Mouse (Mus musculus) embryonic facial prominence, embryonic 14.5 days (tissue): ENCODE measurements at regions not wholly inside any gene's neighbourhood (a gene's known extent, or its start where the extent isn't known, plus 50 kb on each side); places are given as distances from the start of the nearest gene placed in this dataset.
"Not testable (repeated sequence)": the region's sequence is repeated elsewhere in the genome, so short reads cannot be mapped to it uniquely, and the experiment has no call there.

Experiments used
- ATAC-seq: fragments of 200-750 bp; cut with Nextera tagmentation; 2 replicates; pipeline ENCODE4 v1.8.0; 2017; ENCODE audit warnings: low read depth, moderate number of reproducible peaks, moderate TSS enrichment
- DNase-seq: peaks from one replicate; pipeline ENCODE4 v3.0.0-alpha.2; 2015; ENCODE audit warnings: low spot score
- H3K27ac ChIP-seq: fragments of 300-500 bp; sonication (generic); replicated peaks from 2 replicates; pipeline ENCODE4 v1.5.1; 2014; ENCODE audit warnings: low read depth, mild to moderate bottlenecking, low read length, moderate library complexity
- H3K27me3 ChIP-seq: fragments of 300-500 bp; sonication (generic); replicated peaks from 2 replicates; pipeline ENCODE4 v1.6.1; 2014; ENCODE audit warnings: low read length; ENCODE audit not compliant: control insufficient read depth, insufficient read depth
- H3K36me3 ChIP-seq: fragments of 300-500 bp; sonication (generic); 2 replicates; pipeline ENCODE4 v1.6.1; 2014; ENCODE audit warnings: low read length, mixed read lengths; ENCODE audit not compliant: control insufficient read depth, insufficient read depth
- H3K4me1 ChIP-seq: fragments of 300-500 bp; sonication (generic); 2 replicates; pipeline ENCODE4 v1.6.1; 2014; ENCODE audit warnings: antibody characterized with exemption, low read length; ENCODE audit not compliant: control insufficient read depth, insufficient read depth
- H3K4me2 ChIP-seq: fragments of 300-500 bp; sonication (generic); 2 replicates; pipeline ENCODE4 v1.6.1; 2014; ENCODE audit warnings: low read depth, mild to moderate bottlenecking, low read length, moderate library complexity, mixed read lengths
- H3K4me3 ChIP-seq: fragments of 300-500 bp; sonication (generic); 2 replicates; pipeline ENCODE4 v1.5.1; 2014; ENCODE audit warnings: low read depth, mild to moderate bottlenecking, low read length
- H3K9ac ChIP-seq: fragments of 300-500 bp; sonication (generic); 2 replicates; pipeline ENCODE4 v1.6.1; 2014; ENCODE audit warnings: low read depth, mild to moderate bottlenecking, low read length, moderate library complexity, mixed read lengths
- H3K9me3 ChIP-seq: fragments of 300-500 bp; sonication (generic); 2 replicates; pipeline ENCODE4 v1.6.1; 2016; ENCODE audit warnings: low read length; ENCODE audit not compliant: control insufficient read depth
- WGBS: fragments of 180-500 bp; shearing (Covaris S2); extraction: QIAGEN DNeasy Blood & Tissue Kit; methylation state at CpG from one replicate; pipeline ENCODE4 v1.1.7; 2014; 5-methylcytosine and 5-hydroxymethylcytosine counted together

DNA sequence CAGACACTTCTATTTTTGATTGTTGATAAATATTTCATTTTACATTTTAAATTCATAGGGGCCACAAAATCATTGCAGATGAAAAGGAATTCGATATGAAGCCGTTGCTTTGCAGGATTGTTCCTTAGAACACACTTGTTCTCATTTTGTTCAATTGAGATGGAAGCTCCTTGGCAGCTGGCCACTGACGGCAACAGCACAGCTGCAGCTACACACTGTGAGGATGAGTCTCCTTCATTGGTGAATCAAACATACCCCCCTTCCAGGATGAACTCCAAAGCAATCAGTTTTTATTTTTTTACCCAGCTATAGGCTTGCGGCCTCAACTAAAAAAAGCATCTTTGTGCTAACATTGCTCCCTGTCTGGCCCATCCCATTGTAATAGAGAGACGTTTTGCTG lies 475.1 kb downstream of the Tbl1xr1 start:
- Histone ChIP-seq H3K27me3 (no peaks in the 10 kb centered on the region), H3K4me1 (no peaks in the 10 kb centered on the region), H3K27ac (no peak overlapping the region), H3K9me3 (no peaks in the 10 kb centered on the region), H3K36me3 (no peaks in the 10 kb centered on the region), H3K4me3 (no peak overlapping the region), H3K4me2 (no peak overlapping the region), H3K9ac (no peak overlapping the region)
- 74% methylated on average over 5 of the region's 5 CpGs for WGBS
- DNase-seq (peak; percentile 21), ATAC-seq (no peak)

DNA sequence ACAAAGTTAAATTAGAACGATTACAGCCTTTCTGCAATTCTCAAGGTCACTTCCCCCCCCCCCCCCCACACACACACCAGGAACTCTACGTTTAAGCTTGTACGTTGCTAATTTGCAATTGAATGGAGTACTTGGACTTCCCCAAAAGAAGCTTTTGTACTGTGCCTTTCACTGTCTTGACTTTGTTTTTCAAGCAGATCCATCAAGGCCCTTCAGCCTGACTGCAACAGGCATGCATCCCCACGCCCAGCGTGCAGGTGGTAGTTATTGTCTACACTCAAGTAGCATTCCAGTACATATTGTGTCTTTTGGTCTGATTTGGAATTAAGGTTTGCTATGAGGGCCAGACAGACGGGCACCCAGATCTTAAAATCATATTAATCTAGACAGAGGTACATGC lies 483.1 kb downstream of the Tbl1xr1 start:
- H3K4me2 ChIP-seq, result no peak overlapping the region
- no peaks in the 10 kb centered on the region for H3K4me1 ChIP-seq
- no peaks in the 10 kb centered on the region for H3K27me3 ChIP-seq
- H3K4me3 ChIP-seq, result no peak overlapping the region
- no peak overlapping the region for H3K9ac ChIP-seq
- H3K36me3 ChIP-seq, result no peaks in the 10 kb centered on the region
- 0 out of 2 replicates have a peak, but pooled peaks cover 16% of the 10 kb centered on the region for H3K9me3 ChIP-seq
- 80% methylated on average over 6 of the region's 6 CpGs for WGBS
- no peak overlapping the region for H3K27ac ChIP-seq
- DNase-seq (no peak), ATAC-seq (no peak)

DNA sequence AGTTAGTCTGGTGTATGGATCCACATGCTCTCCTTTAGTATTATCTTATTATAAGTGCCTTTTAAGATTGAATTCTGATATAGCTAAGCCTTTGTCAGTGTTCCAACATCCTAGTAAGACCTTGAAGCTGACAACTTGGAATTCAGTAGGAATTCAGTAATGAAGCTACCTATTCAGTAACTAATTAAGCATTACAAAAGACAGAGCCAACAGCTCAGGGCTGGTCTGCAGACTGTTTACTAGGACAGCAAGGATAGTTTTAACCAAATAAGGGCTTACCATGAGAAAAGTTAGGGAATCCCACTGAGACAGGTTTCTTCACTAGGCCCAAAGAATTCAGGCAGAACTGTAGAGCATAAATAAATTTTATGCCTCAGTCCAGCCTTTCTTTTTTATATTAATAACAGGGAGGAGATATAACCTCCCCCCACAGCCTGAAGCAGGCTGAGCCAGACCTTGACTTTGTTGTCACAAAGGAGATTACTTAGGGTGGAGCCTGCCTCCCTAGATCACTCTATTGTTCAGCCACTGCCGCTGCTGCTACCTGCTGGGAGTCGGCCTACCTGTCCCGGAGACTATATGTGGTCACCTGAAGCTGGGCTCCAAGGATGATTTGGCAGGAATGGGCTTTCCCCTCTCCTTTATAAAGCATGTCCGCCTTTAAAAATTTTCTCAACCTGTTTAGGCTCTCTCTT lies 484.2 kb downstream of the Tbl1xr1 start:
- WGBS, result 86% methylated on average over 4 of the region's 4 CpGs
- not testable (repeated sequence) for H3K4me1 ChIP-seq, H3K4me3 ChIP-seq, ATAC-seq, H3K36me3 ChIP-seq, H3K27ac ChIP-seq, H3K9ac ChIP-seq, H3K27me3 ChIP-seq, H3K4me2 ChIP-seq, DNase-seq
- 0 out of 2 replicates have a peak, but pooled peaks cover 16% of the 10 kb centered on the region for H3K9me3 ChIP-seq
